Mouse (Mus musculus) natural killer cell, adult 2 months (primary cell): ENCODE data around the gene Cyp27b1.

Experiments used
- DNase-seq, 2 experiments: peaks; one replicate each; pipeline ENCODE4 v3.0.0; 2022; ENCODE audit warnings: low spot score in 2 of 2

Gene Cyp27b1

GRCm38 (mm10) chr10:127047954-127048353 is at the start of gene Cyp27b1:
Gene Cyp27b1 (plus strand): TSS chr10:127048250.
- DNase-seq: no peak

GRCm38 (mm10) chr10:127000529-127000928 is 47.5 kb upstream of the Cyp27b1 start, which contains the start of gene Avil:
Gene Avil (plus strand): TSS chr10:127000709.
- no peak for DNase-seq

DNA sequence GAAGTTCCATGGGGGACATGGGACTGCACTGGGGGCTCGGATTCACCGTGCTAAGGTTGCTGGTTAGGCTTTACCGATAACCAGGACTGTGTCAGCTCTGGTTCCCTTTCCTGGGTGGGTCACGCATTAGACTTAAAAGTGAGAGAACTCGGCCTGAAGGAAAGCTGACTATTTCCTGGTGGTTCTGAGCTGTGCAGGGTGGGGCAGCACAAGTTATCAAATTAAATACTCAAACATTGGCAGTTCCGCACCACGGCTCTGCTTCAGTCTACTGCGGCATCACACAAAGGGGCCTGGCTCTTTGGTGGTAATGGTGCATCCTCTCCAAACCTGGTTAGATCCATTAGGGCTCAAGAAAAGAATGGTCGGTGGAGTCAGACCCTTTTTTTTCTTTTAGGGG is 46.8 kb upstream of the Cyp27b1 start:
- DNase-seq: no peak

DNA sequence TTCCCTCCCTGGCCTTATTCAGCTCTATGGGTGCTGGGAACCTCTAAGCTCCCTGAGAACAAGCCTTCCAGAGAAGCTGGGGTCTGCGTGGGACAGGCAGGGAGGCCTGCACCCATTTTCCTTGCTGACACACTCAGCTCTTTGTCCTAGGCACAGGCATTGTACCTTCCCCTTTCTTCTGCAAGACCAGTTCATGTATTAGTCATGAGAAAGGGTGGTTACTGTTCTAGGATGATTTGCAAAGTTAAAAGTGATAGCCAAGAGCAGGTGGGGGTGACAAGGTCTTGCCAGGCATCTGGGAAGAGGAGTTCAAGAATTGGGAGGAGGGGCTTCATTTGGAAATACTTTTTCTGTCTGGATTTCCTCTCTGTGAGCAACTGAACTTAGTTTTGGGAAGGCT is 46.0 kb upstream of the Cyp27b1 start:
- DNase-seq: no peak

GRCm38 (mm10) chr10:127002765-127003164 is 45.3 kb upstream of the Cyp27b1 start:
- peak; percentile 15 to 54 for DNase-seq

- DNase-seq: no peak
Observed at GRCm38 (mm10) chr10:127003334-127003733, 44.7 kb upstream of the Cyp27b1 start.

GRCm38 (mm10) chr10:127003806-127004205 is 44.2 kb upstream of the Cyp27b1 start:
- DNase-seq: no peak

DNA sequence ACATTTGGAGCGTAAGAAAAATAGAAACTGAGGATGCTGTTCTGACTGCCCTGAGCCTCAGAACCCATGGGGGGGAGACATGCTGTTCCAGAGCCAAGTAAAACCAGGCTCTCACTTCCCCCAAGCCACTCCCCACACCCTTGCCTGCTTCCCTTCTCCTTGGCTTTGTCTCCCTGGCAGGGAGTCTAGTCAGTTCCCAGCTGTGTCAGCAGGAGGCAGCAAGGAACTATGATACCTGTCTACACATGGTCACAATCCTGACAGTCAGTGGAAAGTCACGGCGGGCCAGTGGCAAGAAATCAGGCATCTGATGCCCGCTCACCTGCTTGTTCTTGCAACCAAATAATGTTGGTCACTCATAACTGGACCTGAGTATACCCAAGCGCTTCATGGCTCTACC is 31.6 kb upstream of the Cyp27b1 start:
- DNase-seq: no peak

DNA sequence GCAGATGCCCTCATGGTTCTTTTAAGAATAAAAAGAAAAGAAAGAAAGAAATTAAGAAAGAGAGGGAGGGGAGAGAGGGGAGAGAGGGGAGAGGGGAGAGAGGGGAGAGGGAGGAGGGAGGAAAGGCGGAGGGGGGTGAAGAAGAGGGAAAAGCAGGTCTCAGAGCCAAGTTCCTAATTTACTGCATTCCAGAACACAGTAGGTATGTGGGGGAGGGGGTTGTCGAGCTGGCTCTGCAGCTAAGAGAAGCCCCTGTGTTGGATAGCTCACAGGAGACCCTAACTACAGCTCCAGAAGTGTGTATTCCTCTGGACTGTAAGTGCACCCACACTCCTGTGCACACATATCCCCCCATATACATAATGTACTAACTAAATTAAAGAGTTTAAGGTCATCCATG is 31.0 kb upstream of the Cyp27b1 start:
- no peak for DNase-seq

- DNase-seq: no peak
Observed at GRCm38 (mm10) chr10:127018422-127018821, 29.6 kb upstream of the Cyp27b1 start.

GRCm38 (mm10) chr10:127030336-127031296 is 17.4 kb upstream of the Cyp27b1 start, which contains the start of gene Tsfm:
Gene Tsfm (minus strand): TSS chr10:127030840.
- peak; percentile 84 to 87 for DNase-seq

- DNase-seq: no peak
Observed at GRCm38 (mm10) chr10:127033301-127033741, 14.7 kb upstream of the Cyp27b1 start.

DNA sequence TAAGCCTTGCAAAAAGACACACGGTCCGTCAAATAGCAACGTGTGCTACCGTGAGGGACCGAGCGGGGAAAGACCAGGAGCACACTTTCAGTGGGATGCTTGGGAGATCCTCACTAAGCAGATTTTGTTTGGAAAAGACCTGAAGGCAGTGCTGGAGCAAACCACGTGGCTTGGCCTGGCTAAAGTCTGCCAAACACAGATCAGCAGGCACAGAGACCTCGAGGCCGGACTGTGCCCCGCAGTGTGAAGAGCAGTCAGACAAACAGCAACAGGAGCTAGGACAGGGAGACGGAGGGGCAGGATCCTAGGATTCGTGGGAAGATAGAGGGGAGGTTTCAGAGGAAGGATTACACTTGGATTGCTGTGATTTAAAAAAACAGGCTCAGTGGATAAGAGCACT is 11.8 kb upstream of the Cyp27b1 start:
- no peak for DNase-seq

DNA sequence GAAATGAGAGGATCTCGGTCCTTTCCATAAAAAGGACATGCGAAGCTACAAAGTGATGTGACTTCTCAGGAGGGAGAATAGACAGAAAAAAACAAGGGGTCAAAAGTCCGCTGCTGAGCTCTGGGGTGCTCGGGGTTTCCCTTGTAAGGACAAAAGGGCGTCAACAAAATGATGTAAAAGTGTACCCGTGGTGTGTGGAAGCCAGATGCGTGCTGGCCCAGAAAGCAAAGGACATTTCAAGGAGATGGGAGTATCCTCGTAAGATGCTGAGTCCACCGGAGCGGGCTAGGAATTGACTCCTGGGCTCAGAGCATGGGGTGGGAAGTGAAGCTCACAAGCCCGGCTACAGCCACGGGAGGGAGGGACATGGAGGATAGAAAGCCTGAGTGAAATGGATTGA is 10.4 kb upstream of the Cyp27b1 start:
- DNase-seq: no peak

GRCm38 (mm10) chr10:127040569-127041214 is 7.4 kb upstream of the Cyp27b1 start:
- DNase-seq: no peak

DNA sequence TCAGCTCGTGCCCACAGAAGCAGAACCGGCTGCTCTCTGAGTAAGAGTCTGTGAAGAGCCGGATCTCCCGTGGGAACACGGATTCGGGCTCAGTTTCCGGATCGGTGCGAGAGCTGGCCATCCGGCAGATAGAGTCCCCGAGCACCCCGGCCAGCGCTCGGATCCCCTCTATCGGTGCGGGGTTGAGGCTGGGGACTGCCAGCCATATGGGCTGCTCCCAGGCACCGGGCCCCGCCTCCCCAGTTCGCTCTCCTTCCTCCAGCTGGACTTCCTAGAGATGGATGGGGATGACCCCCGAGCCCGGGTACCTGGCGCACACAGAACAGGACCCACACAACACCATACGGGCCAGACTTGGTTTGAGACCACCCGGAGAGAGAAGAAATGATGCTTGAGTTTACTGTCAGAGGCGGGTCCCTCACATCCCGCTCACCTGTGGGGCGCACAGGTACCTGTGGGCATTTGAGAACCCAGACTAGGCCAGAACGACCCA is 6.7 kb upstream of the Cyp27b1 start, which contains the start of the genes Mettl1 and Eef1akmt3:
Mettl1 (plus strand) TSS at position 141 of the 493 bp plus-strand sequence.
Eef1akmt3 (minus strand) TSS at position 240 of the 493 bp plus-strand sequence.
- no peak for DNase-seq

DNA sequence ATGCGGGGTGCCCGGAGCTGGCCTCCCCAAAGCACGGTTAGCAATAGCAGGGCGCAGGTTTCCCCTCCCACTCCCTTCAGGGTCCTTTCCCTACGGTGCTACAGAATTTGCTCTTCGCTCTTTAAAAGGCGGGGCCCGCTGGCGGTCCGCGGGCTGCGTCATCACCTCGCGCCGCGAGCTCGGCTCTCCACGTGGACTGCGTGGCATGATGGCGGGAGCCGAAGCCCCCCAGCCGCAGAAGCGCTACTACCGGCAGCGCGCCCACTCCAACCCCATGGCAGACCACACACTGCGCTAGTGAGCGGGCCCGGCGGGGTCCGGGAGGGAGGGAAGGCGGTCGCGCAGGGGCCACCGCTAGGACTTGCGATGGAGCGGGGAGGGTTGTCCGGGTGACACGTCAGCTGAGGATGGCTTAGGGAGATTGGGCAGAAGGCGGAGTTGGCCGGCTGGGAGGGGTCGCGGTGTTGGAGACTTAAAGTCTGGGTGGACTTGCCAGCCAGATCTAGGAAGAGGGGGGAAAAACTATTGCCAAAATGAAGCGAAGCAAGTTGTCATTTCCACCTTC is 6.2 kb upstream of the Cyp27b1 start:
- peak; percentile 68 to 82 for DNase-seq

- DNase-seq: no peak
Observed at GRCm38 (mm10) chr10:127042468-127043115, 5.5 kb upstream of the Cyp27b1 start.

DNA sequence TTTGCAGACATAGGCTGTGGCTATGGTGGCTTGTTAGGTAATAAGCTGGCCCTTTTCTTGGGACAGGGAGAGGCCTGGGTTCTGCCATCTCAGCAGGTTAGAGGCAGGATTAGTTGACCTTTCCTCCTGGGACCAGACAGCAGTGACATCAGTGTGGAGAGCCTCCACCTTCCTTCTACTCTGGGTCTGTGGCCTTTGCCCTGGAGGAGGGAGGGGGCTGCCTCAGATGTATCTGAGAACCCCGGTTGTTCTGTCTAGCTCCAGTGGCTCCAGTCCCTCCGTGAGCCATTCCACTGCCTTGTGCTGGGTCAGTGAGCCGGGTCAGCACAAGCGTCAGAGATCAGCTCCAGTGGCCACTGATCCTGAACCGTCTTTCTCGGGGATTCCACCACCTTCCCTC is 4.9 kb upstream of the Cyp27b1 start:
- no peak for DNase-seq

DNA sequence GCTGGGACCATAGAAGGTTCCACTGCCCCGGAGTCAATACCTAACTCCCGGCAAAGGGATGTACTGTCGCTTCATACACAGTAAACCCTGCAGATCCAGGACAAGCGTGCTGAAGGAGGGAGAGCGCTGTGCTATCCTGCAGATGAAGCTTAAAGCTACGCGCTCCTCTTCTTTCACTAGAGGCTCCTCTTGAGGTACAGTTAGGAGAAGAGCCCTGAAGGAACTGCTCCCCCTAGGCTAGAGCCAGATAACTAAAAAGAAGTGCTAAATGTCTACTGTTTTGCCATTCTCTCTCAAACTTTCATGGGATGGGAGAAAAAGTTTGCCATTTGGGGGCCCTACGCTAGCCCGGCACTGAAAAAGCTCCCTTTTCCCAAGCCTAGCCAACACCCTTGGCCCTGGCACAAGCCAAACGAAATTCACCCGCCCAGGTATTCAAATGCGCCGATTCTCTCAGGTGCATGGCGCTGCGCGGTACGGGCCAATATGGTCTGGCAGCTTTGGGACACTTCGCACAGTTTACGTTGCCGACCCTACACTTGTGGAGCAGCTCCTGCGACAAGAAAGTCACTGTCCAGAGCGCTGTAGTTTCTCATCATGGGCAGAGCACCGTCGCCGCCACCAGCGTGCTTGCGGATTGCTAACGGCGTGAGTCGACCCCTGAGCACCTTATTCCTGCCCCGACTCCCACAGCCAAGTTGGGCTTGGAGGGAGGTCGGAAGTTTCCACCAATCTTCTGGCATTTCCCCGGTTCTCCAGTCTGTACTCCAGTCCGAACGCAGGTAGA is 751 bp downstream of the Cyp27b1 start:
- DNase-seq: no peak
